Mouse (Mus musculus): ENCODE measurements around the gene Emc9.

- TF ChIP-seq CTCF (IDR thresholded peaks at IDR 0.05; ENCODE audit: borderline replicate concordance, insufficient read depth, low read depth, low read length): no peak
- TF ChIP-seq POLR2A (IDR thresholded peaks at IDR 0.05; ENCODE audit: borderline replicate concordance, insufficient read depth, low read length): no peak
These were observed 11.1 kb upstream of the Emc9 start for GRCm38 (mm10) chr14:55596036-55596690.

All from cerebellum, adult 2 months (tissue).